Mouse (Mus musculus) forebrain, embryonic 13.5 days (tissue): ENCODE data around the gene Scamp4. TPM values are rescaled to one million over a fixed set of nuclear protein-coding genes. Genes with fewer than 3 reads are reported as not detected.

Experiments
- ATAC-seq: fragments of 200-750 bp; cut with Nextera tagmentation; 2 replicates; pipeline ENCODE4 v1.8.0; 2017
- H3K27ac ChIP-seq: fragments of 300-500 bp; sonication (generic); 2 replicates; pipeline ENCODE4 v1.5.1; 2015; ENCODE audit warnings: inconsistent platforms, mild to moderate bottlenecking, moderate library complexity
- H3K27me3 ChIP-seq: fragments of 300-500 bp; sonication (generic); 2 replicates; pipeline ENCODE4 v1.6.1; 2015; ENCODE audit warnings: mild to moderate bottlenecking, inconsistent platforms
- H3K36me3 ChIP-seq: fragments of 300-500 bp; sonication (generic); 2 replicates; pipeline ENCODE4 v1.6.1; 2015; ENCODE audit warnings: mild to moderate bottlenecking, inconsistent platforms; ENCODE audit not compliant: poor library complexity, severe bottlenecking
- H3K4me1 ChIP-seq: fragments of 300-500 bp; sonication (generic); 2 replicates; pipeline ENCODE4 v1.6.1; 2015; ENCODE audit warnings: inconsistent platforms
- H3K4me2 ChIP-seq: fragments of 300-500 bp; sonication (generic); 2 replicates; pipeline ENCODE4 v1.6.1; 2015; ENCODE audit warnings: inconsistent platforms, mild to moderate bottlenecking, moderate library complexity
- H3K4me3 ChIP-seq: fragments of 300-500 bp; sonication (generic); 2 replicates; pipeline ENCODE4 v1.5.1; 2015; ENCODE audit warnings: mild to moderate bottlenecking, inconsistent platforms
- H3K9ac ChIP-seq: fragments of 300-500 bp; sonication (generic); 2 replicates; pipeline ENCODE4 v1.6.1; 2015; ENCODE audit warnings: mild to moderate bottlenecking, inconsistent platforms
- H3K9me3 ChIP-seq: fragments of 300-500 bp; sonication (generic); replicated peaks from 2 replicates; pipeline ENCODE4 v1.6.1; 2016; ENCODE audit warnings: inconsistent platforms
- whole genome bisulfite sequencing: fragments of 180-500 bp; shearing (Covaris S2); methylation state at CpG from one replicate; pipeline ENCODE4 v1.1.7; 2015; 5-methylcytosine and 5-hydroxymethylcytosine counted together
- microRNA-seq: library from miRNA; unstranded; fragments of <30 nt; microRNA quantifications from one replicate; pipeline ENCODE4, GENCODE M21; 2016
- polyA plus RNA-seq: library from polyadenylated mRNA; unstranded; fragments of >200 nt; fragmentation: Nextera tagmentation; extraction: Ambion mirVana; gene quantifications from 2 replicates; pipeline ENCODE4 v1.2.1, GENCODE M21; 2015

Scamp4 gene
- polyA plus RNA-seq, 1 experiment from 2014 or later = 56.7 TPM

DNA sequence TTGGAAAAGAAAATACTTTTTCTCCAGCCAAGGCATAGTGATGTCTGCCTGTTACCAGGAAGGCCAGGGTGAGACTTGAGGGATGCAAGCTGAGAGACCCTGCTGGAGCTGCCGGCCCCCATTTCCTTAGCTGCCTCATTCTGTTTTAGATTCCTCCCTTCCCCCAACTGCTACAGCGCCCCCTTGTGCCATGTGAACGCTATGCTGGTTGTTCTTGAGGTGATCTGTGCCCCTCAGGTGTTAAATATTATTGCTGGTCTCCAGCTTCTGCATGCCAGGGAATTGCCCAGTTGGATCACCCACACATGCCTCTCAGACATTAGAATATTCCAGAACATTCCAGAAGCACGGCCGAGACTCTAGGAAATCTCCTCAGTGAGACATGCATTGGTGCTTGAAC is 58.5 kb downstream of the Scamp4 start:
- Histone ChIP-seq H3K4me3 (no peak overlapping the region), H3K9me3 (no peaks in the 10 kb centered on the region), H3K27ac (no peak overlapping the region), H3K4me1 (peaks cover 28% of the 10 kb centered on the region), H3K9ac (no peak overlapping the region), H3K4me2 (no peak overlapping the region), H3K36me3 (peaks cover 11% of the 10 kb centered on the region), H3K27me3 (no peaks in the 10 kb centered on the region)
- 37% methylated on average over 5 of the region's 5 CpGs for whole genome bisulfite sequencing
- no peak for ATAC-seq

DNA sequence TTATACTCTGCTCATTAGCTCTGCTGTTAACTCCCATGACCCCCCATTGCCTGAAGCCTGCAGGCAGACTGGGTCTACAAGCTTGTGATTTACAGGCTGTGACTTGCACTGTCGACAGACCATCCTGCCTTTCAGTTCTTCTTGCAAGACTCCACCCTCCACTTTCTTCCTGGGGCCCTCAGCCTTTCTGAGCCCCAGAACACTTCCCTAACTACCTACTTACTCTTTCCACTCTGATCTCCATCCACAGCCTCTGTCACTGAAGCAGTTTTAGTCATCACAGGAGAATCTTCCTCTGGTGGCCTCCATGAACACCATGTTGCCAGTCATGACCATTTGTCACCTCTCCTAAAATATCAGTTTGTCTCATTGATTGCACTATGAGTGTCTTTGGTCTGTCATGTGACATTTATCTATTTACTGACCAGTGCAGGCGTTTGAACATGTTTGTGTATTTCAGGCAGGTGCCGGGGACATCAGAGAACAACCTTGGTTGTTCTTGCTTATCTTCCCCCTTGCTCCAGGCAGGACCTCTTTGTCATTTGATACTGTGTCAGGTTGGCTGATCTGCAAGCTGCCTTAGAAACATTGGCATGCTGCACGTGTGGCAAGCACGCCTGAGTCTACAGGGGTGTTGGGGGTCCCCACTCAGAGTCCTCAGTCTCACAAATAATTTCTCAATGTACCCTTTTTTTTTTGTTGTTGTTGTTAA is 61.0 kb downstream of the Scamp4 start:
- 66% methylated on average over 5 of the region's 5 CpGs for WGBS
- Histone ChIP-seq H3K27me3 (no peaks in the 10 kb centered on the region), H3K27ac (no peak overlapping the region), H3K9ac (0 out of 2 replicates have a peak overlapping the region, but pooled peaks have one; percentile 2), H3K4me1 (peaks cover 24% of the 10 kb centered on the region), H3K9me3 (no peaks in the 10 kb centered on the region), H3K4me2 (no peak overlapping the region), H3K36me3 (peaks cover 36% of the 10 kb centered on the region), H3K4me3 (no peak overlapping the region)
- ATAC-seq = no peak

DNA sequence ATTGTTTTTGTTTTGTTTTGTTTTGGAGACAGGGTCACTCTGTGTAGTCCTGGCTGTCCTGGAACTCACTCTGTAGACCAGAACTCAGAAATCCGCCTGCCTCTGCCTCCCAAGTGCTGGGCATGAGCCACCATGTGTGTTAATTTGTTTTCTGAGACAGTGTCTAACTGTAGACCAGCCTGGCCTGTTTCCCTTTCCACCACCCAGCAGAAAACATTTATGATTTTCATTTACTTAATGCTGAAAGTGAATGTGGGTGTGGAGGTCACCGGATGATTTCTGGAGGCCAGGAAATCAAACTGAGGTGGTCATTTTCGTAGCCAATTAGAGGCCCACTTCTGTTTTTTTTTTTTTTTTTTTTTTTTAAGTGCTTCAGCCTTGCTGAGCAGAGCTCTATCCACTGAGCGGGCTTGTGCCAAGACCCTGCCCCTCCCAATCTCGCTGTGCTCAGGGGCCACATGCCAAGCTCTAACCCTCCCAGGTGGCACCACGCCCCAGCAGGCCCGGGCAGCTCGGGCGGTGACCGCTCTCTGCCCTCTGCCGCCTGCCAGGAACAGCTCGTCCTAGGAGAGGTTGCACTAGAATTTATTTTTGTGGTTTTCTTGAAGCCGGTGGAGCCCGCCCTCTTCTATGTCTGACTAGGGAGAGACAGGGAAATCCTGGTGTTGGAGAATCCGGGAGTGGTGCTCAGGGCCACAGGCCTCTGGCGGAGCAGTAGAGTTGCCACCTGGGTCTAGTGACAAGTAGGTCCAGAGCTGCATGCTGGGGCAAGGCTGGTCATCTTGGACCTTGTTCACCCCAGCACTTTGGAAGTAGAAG is 61.7 kb downstream of the Scamp4 start:
- Histone ChIP-seq H3K27ac (peak overlapping the region; percentile 1; the same call in 1 of the 2 replicates), H3K9ac (no peak overlapping the region), H3K4me2 (no peak overlapping the region), H3K36me3 (peaks cover 44% of the 10 kb centered on the region), H3K4me3 (no peak overlapping the region), H3K9me3 (no peaks in the 10 kb centered on the region), H3K4me1 (peaks cover 19% of the 10 kb centered on the region), H3K27me3 (no peaks in the 10 kb centered on the region)
- ATAC-seq = no peak; the same call in 1 of the 2 replicates
- WGBS = 50% methylated on average over 16 of the region's 16 CpGs

GRCm38 (mm10) chr10:80665016-80665380 is 62.3 kb downstream of the Scamp4 start:
- 25% methylated on average over 10 of the region's 10 CpGs for WGBS
- no peak overlapping the region for H3K4me2 ChIP-seq
- no peak overlapping the region for H3K27ac ChIP-seq
- H3K27me3 ChIP-seq = no peaks in the 10 kb centered on the region
- no peak overlapping the region; the same call in 1 of the 2 replicates for H3K9ac ChIP-seq
- H3K4me1 ChIP-seq = peaks cover 19% of the 10 kb centered on the region
- peaks cover 50% of the 10 kb centered on the region for H3K36me3 ChIP-seq
- H3K9me3 ChIP-seq = no peaks in the 10 kb centered on the region
- H3K4me3 ChIP-seq = no peak overlapping the region
- ATAC-seq = no peak

Small RNA genes within 50 kb of the gene (microRNA-seq; reads per million reads assigned to microRNA genes)
- not detected for gene Mir6912

Other genes starting within 250 kb of the Scamp4 start
- gene Plk5, start 246.4 kb upstream of the Scamp4 start, polyA plus RNA-seq = 0.40 and 0.64 TPM in 2 replicates
- 15.5 and 16.6 TPM in 2 replicates for gene Mex3d, start 215.2 kb upstream of the Scamp4 start, polyA plus RNA-seq
- 304 and 319 TPM in 2 replicates for gene Mbd3, start 203.3 kb upstream of the Scamp4 start, polyA plus RNA-seq
- 593 and 623 TPM in 2 replicates for gene Uqcr11, start 196.0 kb upstream of the Scamp4 start, polyA plus RNA-seq
- 112 and 119 TPM in 2 replicates for gene Tcf3, start 169.2 kb upstream of the Scamp4 start, polyA plus RNA-seq
- 0.35 and 0.57 TPM in 2 replicates for gene Onecut3, start 108.0 kb upstream of the Scamp4 start, polyA plus RNA-seq
- 0.33 and 0.36 TPM in 2 replicates for gene Atp8b3, start 63.7 kb upstream of the Scamp4 start, polyA plus RNA-seq
- gene Rexo1, start 41.3 kb upstream of the Scamp4 start, polyA plus RNA-seq = 27.5 and 30.8 TPM in 2 replicates
- gene Klf16, start 25.6 kb upstream of the Scamp4 start, polyA plus RNA-seq = 6.6 and 7.5 TPM in 2 replicates
- 72.3 and 74.9 TPM in 2 replicates for gene Abhd17a, start 12.5 kb upstream of the Scamp4 start, polyA plus RNA-seq
- 4.8 and 6.7 TPM in 2 replicates for gene Adat3, start within 50 bp of the Scamp4 start, polyA plus RNA-seq
- 4.0 and 4.4 TPM in 2 replicates for gene Gm49322, start 3.1 kb downstream of the Scamp4 start, polyA plus RNA-seq
- 55.0 and 73.2 TPM in 2 replicates for gene Csnk1g2, start 20.0 kb downstream of the Scamp4 start, polyA plus RNA-seq
- gene Btbd2, start 54.2 kb downstream of the Scamp4 start, polyA plus RNA-seq = 59.2 and 61.2 TPM in 2 replicates
- 52.3 and 55.1 TPM in 2 replicates for gene Mknk2, start 75.2 kb downstream of the Scamp4 start, polyA plus RNA-seq
- gene Mob3a, start 99.1 kb downstream of the Scamp4 start, polyA plus RNA-seq = 47.9 and 51.6 TPM in 2 replicates
- 24.5 and 26.3 TPM in 2 replicates for gene Izumo4, start 99.3 kb downstream of the Scamp4 start, polyA plus RNA-seq
- 80.2 and 82.9 TPM in 2 replicates for gene Ap3d1, start 139.4 kb downstream of the Scamp4 start, polyA plus RNA-seq
- 19.9 and 21.1 TPM in 2 replicates for gene Dot1l, start 152.3 kb downstream of the Scamp4 start, polyA plus RNA-seq
- gene Sf3a2, start 195.3 kb downstream of the Scamp4 start, polyA plus RNA-seq = 63.5 and 67.3 TPM in 2 replicates
- 141 and 151 TPM in 2 replicates for gene Plekhj1, start 195.8 kb downstream of the Scamp4 start, polyA plus RNA-seq
- gene Amh, start 202.4 kb downstream of the Scamp4 start, polyA plus RNA-seq = 0.13 TPM in 1 of 2 replicates, not detected in the other
- 0.26 TPM in 1 of 2 replicates, not detected in the other for gene Jsrp1, start 210.6 kb downstream of the Scamp4 start, polyA plus RNA-seq
- gene Oaz1, start 223.8 kb downstream of the Scamp4 start, polyA plus RNA-seq = 1,581 and 1,699 TPM in 2 replicates
- 1.7 and 2.0 TPM in 2 replicates for gene Lingo3, start 241.2 kb downstream of the Scamp4 start, polyA plus RNA-seq